Mouse (Mus musculus) CH12.LX (cell line): ENCODE data around the gene Islr. TPM values are rescaled to one million over a fixed set of nuclear protein-coding genes. Genes with fewer than 3 reads are reported as not detected.

ENCODE experiments used
- DNase-seq: peaks from one replicate; pipeline ENCODE4 v3.0.0-alpha.2; 2013; ENCODE audit errors: extremely low read depth
- H3K27ac ChIP-seq: 2 replicates; pipeline ENCODE4 v1.5.1; 2012; ENCODE audit warnings: low read depth, mild to moderate bottlenecking, control low read depth, moderate library complexity; ENCODE audit not compliant: insufficient read depth
- H3K27me3 ChIP-seq: replicated peaks from 2 replicates; pipeline ENCODE3; 2012; ENCODE audit warnings: inconsistent platforms
- H3K36me3 ChIP-seq, 2 experiments: replicated peaks in 1 of 2; 2 replicates each; pipeline versions ENCODE3 to v1.6.1; 2012; ENCODE audit warnings: inconsistent platforms in 1 of 2, low read length in 1 of 2, mild to moderate bottlenecking in 1 of 2, mixed read lengths in 1 of 2, moderate library complexity in 1 of 2; ENCODE audit not compliant: control insufficient read depth in 1 of 2, insufficient read depth in 1 of 2
- H3K4me1 ChIP-seq, 2 experiments: 2 replicates each; pipeline ENCODE4 v1.6.1; 2012; ENCODE audit warnings: inconsistent platforms in 1 of 2, moderate library complexity in 1 of 2; ENCODE audit not compliant: insufficient read depth in 2 of 2, control insufficient read depth in 1 of 2
- H3K4me2 ChIP-seq: 2 replicates; pipeline ENCODE4 v1.6.1; 2012; ENCODE audit warnings: low read depth, mild to moderate bottlenecking, control low read depth; ENCODE audit not compliant: poor library complexity, insufficient read depth, severe bottlenecking
- H3K4me3 ChIP-seq, 3 experiments: fragments of 150-350 bp in 1 of 3; sonication (generic) in 1 of 3; replicated peaks in 1 of 3; 2 replicates each; pipeline versions ENCODE3 to v1.5.1; 2011 to 2012; ENCODE audit warnings: low read depth in 2 of 3, low read length in 2 of 3, mild to moderate bottlenecking in 2 of 3, moderate library complexity in 2 of 3, control low read depth in 1 of 3, improper control_type of control experiment in 1 of 3, inconsistent platforms in 1 of 3, mixed read lengths in 1 of 3; ENCODE audit not compliant: poor library complexity in 1 of 3
- H3K79me2 ChIP-seq: replicated peaks from 2 replicates; pipeline ENCODE4 v1.6.1; 2012; ENCODE audit warnings: mild to moderate bottlenecking, moderate library complexity; ENCODE audit not compliant: control insufficient read depth, poor library complexity, insufficient read depth, severe bottlenecking; ENCODE audit errors: extremely low read depth
- H3K9ac ChIP-seq: 2 replicates; pipeline ENCODE4 v1.6.1; 2012; ENCODE audit warnings: low read depth, mild to moderate bottlenecking, control low read depth, moderate library complexity; ENCODE audit not compliant: insufficient read depth
- H3K9me3 ChIP-seq: replicated peaks from 2 replicates; pipeline ENCODE3; 2012; ENCODE audit warnings: low read length, inconsistent platforms, mixed read lengths
- CHD1 ChIP-seq: IDR thresholded peaks from 2 replicates; pipeline ENCODE4 v1.6.1; 2012; ENCODE audit warnings: low read depth, low read length, improper control_type of control experiment, inconsistent platforms
- CHD2 ChIP-seq: IDR thresholded peaks from 2 replicates; pipeline ENCODE4 v1.6.1; 2011; ENCODE audit warnings: low read length, improper control_type of control experiment
- EP300 ChIP-seq: IDR thresholded peaks from 2 replicates; pipeline ENCODE4 v1.6.1; 2011; ENCODE audit warnings: low read length, improper control_type of control experiment
- ETS1 ChIP-seq: conservative IDR thresholded peaks from 2 replicates; pipeline ENCODE4 v1.6.1; 2012; ENCODE audit warnings: low read depth, mild to moderate bottlenecking, inconsistent platforms, low read length, improper control_type of control experiment, moderate library complexity
- GABPA ChIP-seq: IDR thresholded peaks from 2 replicates; pipeline ENCODE4 v1.6.1; 2012; ENCODE audit warnings: low read depth, low read length, improper control_type of control experiment, inconsistent platforms; ENCODE audit not compliant: insufficient replicate concordance
- JUND ChIP-seq: conservative IDR thresholded peaks from 2 replicates; pipeline ENCODE4 v1.6.1; 2011; ENCODE audit warnings: low read depth, low read length, improper control_type of control experiment
- MAZ ChIP-seq: IDR thresholded peaks from 2 replicates; pipeline ENCODE4 v1.6.1; 2012; ENCODE audit warnings: low read depth, mild to moderate bottlenecking, inconsistent platforms, low read length, improper control_type of control experiment, moderate library complexity
- MXI1 ChIP-seq: IDR thresholded peaks from 2 replicates; pipeline ENCODE4 v1.6.1; 2011; ENCODE audit warnings: mild to moderate bottlenecking, low read depth, low read length, improper control_type of control experiment
- MYC ChIP-seq: IDR thresholded peaks from 2 replicates; pipeline ENCODE4 v1.6.1; 2011; ENCODE audit warnings: low read depth, mild to moderate bottlenecking, improper control_type of control experiment, low read length
- NELFE ChIP-seq: IDR thresholded peaks from 2 replicates; pipeline ENCODE4 v1.6.1; 2011; ENCODE audit warnings: low read depth, low read length, improper control_type of control experiment
- PAX5 ChIP-seq: IDR thresholded peaks from 2 replicates; pipeline ENCODE4 v1.6.1; 2012; ENCODE audit warnings: low read length, inconsistent platforms, mixed read lengths
- POLR2A ChIP-seq: IDR thresholded peaks from 2 replicates; pipeline ENCODE4 v1.6.1; 2011; ENCODE audit warnings: low read depth, mild to moderate bottlenecking, improper control_type of control experiment, low read length
- RAD21 ChIP-seq: IDR thresholded peaks from 2 replicates; pipeline ENCODE4 v1.6.1; 2011; ENCODE audit warnings: low read depth, mild to moderate bottlenecking, low read length, improper control_type of control experiment, moderate library complexity
- UBTF ChIP-seq: IDR thresholded peaks from 2 replicates; pipeline ENCODE4 v1.6.1; 2012; ENCODE audit warnings: low read depth, mild to moderate bottlenecking, inconsistent platforms, low read length, improper control_type of control experiment, moderate library complexity
- USF1 ChIP-seq: IDR thresholded peaks from 2 replicates; pipeline ENCODE4 v1.6.1; 2014; ENCODE audit warnings: low read depth, mild to moderate bottlenecking, inconsistent platforms, low read length, improper control_type of control experiment
- ZKSCAN1 ChIP-seq: IDR thresholded peaks from 2 replicates; pipeline ENCODE4 v1.6.1; 2012; ENCODE audit warnings: low read depth, inconsistent platforms, low read length, improper control_type of control experiment, borderline replicate concordance
- ZNF384 ChIP-seq: IDR thresholded peaks from 2 replicates; pipeline ENCODE4 v1.6.1; 2012; ENCODE audit warnings: low read depth, low read length, improper control_type of control experiment, inconsistent platforms
- dilution Hi-C: fragments of 300-500 bp; cut with MboI; formaldehyde crosslinking; loops from 2 replicates; pipeline ENCODE4 v1.14.3; 2020; ENCODE audit warnings: low sequenced_read_pairs; ENCODE audit not compliant: extremely low pct_unique_long_range_greater_than_20kb, extremely low pct_ligation_motif_present
- in situ Hi-C: fragments of 300-500 bp; cut with MboI; formaldehyde crosslinking; loops from 3 replicates; pipeline ENCODE4 v1.14.3; 2019; ENCODE audit warnings: low sequenced_read_pairs, low pct_ligation_motif_present, low pct_unique_long_range_greater_than_20kb, mixed read lengths
- polyA plus RNA-seq: library from polyadenylated mRNA; unstranded; fragments of >175 nt; gene quantifications from 2 replicates; pipeline ENCODE4 v1.2.1, GENCODE M21; 2012; ENCODE audit warnings: low read depth; ENCODE audit not compliant: insufficient read length
- total RNA-seq, 2 experiments: library from RNA; depleted of rRNA; stranded (reverse); fragments of 300-350 nt in 1 of 2; fragments of >200 nt in 1 of 2; gene quantifications; 2 replicates each; pipeline ENCODE4 v1.2.3; 2012 to 2014

Gene Islr
- total and polyA plus RNA-seq, 3 experiments, result not detected

GRCm38 (mm10) chr9:58196610-58197567, 7.2 kb downstream of the Islr start:
- peaks cover 19% of the 10 kb centered on the region for H3K9me3 ChIP-seq
- TF ChIP-seq PAX5 (no peak), NELFE (no peak), UBTF (no peak), MAZ (no peak), ZNF384 (no peak), GABPA (no peak), CHD2 (no peak), RAD21 (no peak), JUND (no peak), ZKSCAN1 (no peak), CHD1 (no peak)
- peaks cover 7% of the 10 kb centered on the region for H3K27me3 ChIP-seq
- H3K36me3 ChIP-seq, result no peaks in the 10 kb centered on the region
- peaks cover 0 to 2% of the 10 kb centered on the region in 2 experiments; a peak in 2 of 4 replicates for H3K4me1 ChIP-seq
- DNase-seq, result no peak
- in situ Hi-C loops (no loop called here), dilution Hi-C loops (no loop called here)
- H3K79me2 ChIP-seq, result no peaks in the 10 kb centered on the region
- H3K9ac ChIP-seq, result no peak overlapping the region
- H3K4me2 ChIP-seq, result no peak overlapping the region
- no peak overlapping the region for H3K4me3 ChIP-seq
- no peak overlapping the region for H3K27ac ChIP-seq

- dilution Hi-C loops (no loop called here), in situ Hi-C loops (no loop called here)
- Histone ChIP-seq H3K36me3 (no peaks in the 10 kb centered on the region), H3K27me3 (peaks cover 4% of the 10 kb centered on the region), H3K4me1 (peaks cover 0 to 2% of the 10 kb centered on the region in 2 experiments; a peak in 2 of 4 replicates), H3K79me2 (no peaks in the 10 kb centered on the region), H3K9ac (no peak overlapping the region), H3K27ac (no peak overlapping the region), H3K9me3 (peaks cover 19% of the 10 kb centered on the region), H3K4me3 (no peak overlapping the region), H3K4me2 (no peak overlapping the region)
- no peak for DNase-seq
- TF ChIP-seq MYC (no peak), POLR2A (no peak), UBTF (no peak), MXI1 (no peak), EP300 (no peak), ETS1 (no peak), NELFE (no peak), USF1 (no peak), ZNF384 (no peak)
These were observed 8.0 kb downstream of the Islr start for GRCm38 (mm10) chr9:58196141-58196540.
